Mouse (Mus musculus) kidney, embryonic 16.5 days (tissue): Measurements from ENCODE around the gene Eya2. TPM values are rescaled to one million over a fixed set of nuclear protein-coding genes. Genes with fewer than 3 reads are reported as not detected.

Experiments used
- ATAC-seq: fragments of 200-750 bp; cut with Nextera tagmentation; 2 replicates; pipeline ENCODE4 v1.8.0; 2017; ENCODE audit warnings: moderate TSS enrichment; ENCODE audit not compliant: low FRiP score, low TSS enrichment
- H3K27ac ChIP-seq: fragments of 300-500 bp; sonication (generic); 2 replicates; pipeline ENCODE4 v1.5.1; 2014; ENCODE audit warnings: low read length
- H3K27me3 ChIP-seq: fragments of 300-500 bp; sonication (generic); 2 replicates; pipeline ENCODE4 v1.6.1; 2014; ENCODE audit warnings: low read length, control low read depth, mixed read lengths; ENCODE audit not compliant: insufficient read depth
- H3K36me3 ChIP-seq: fragments of 300-500 bp; sonication (generic); 2 replicates; pipeline ENCODE4 v1.6.1; 2014; ENCODE audit warnings: low read length, control low read depth, mixed read lengths; ENCODE audit not compliant: insufficient read depth
- H3K4me1 ChIP-seq: fragments of 300-500 bp; sonication (generic); 2 replicates; pipeline ENCODE4 v1.6.1; 2014; ENCODE audit warnings: low read length, control low read depth, mixed read lengths; ENCODE audit not compliant: insufficient read depth
- H3K4me2 ChIP-seq: fragments of 300-500 bp; sonication (generic); replicated peaks from 2 replicates; pipeline ENCODE4 v1.6.1; 2014; ENCODE audit warnings: low read depth, low read length
- H3K4me3 ChIP-seq: fragments of 300-500 bp; sonication (generic); 2 replicates; pipeline ENCODE4 v1.5.1; 2014; ENCODE audit warnings: mild to moderate bottlenecking, low read length
- H3K9ac ChIP-seq: fragments of 300-500 bp; sonication (generic); replicated peaks from 2 replicates; pipeline ENCODE4 v1.6.1; 2014; ENCODE audit warnings: low read length
- H3K9me3 ChIP-seq: fragments of 300-500 bp; sonication (generic); 2 replicates; pipeline ENCODE4 v1.6.1; 2016; ENCODE audit warnings: low read length, control low read depth
- WGBS: fragments of 180-500 bp; shearing (Covaris S2); extraction: QIAGEN DNeasy Blood & Tissue Kit; methylation state at CpG from one replicate; pipeline ENCODE4 v1.1.7; 2014; 5-methylcytosine and 5-hydroxymethylcytosine counted together
- polyA plus RNA-seq: library from polyadenylated mRNA; unstranded; fragments of >200 nt; fragmentation: Nextera tagmentation; extraction: Ambion mirVana; gene quantifications from 2 replicates; pipeline ENCODE4 v1.2.1, GENCODE M21; 2015

The Eya2 gene
- polyA plus RNA-seq, 1 experiment from 2014 or later = 6.8 TPM

GRCm38 (mm10) chr2:165600926-165601325, 6.1 kb downstream of the Eya2 start:
- no peak overlapping the region for H3K9ac ChIP-seq
- ATAC-seq = no peak
- peaks cover 55% of the 10 kb centered on the region for H3K4me1 ChIP-seq
- WGBS = 32% methylated on average over 13 of the region's 13 CpGs
- H3K27ac ChIP-seq = no peak overlapping the region
- no peak overlapping the region for H3K4me2 ChIP-seq
- no peaks in the 10 kb centered on the region for H3K36me3 ChIP-seq
- H3K4me3 ChIP-seq = no peak overlapping the region
- peaks cover 2% of the 10 kb centered on the region; the same call in 1 of the 2 replicates for H3K27me3 ChIP-seq
- no peaks in the 10 kb centered on the region for H3K9me3 ChIP-seq

GRCm38 (mm10) chr2:165601605-165602004, 6.8 kb downstream of the Eya2 start:
- Histone ChIP-seq H3K4me2 (no peak overlapping the region), H3K27me3 (peaks cover 2% of the 10 kb centered on the region; the same call in 1 of the 2 replicates), H3K9me3 (no peaks in the 10 kb centered on the region), H3K9ac (0 out of 2 replicates have a peak overlapping the region, but pooled peaks have one; percentile 11), H3K36me3 (no peaks in the 10 kb centered on the region), H3K4me1 (peaks cover 54% of the 10 kb centered on the region), H3K4me3 (no peak overlapping the region), H3K27ac (no peak overlapping the region; the same call in 1 of the 2 replicates)
- no peak for ATAC-seq
- WGBS = 28% methylated on average over 8 of the region's 8 CpGs

GRCm38 (mm10) chr2:165603775-165604174, 8.9 kb downstream of the Eya2 start:
- Histone ChIP-seq H3K27ac (no peak overlapping the region), H3K4me1 (peaks cover 45% of the 10 kb centered on the region), H3K9me3 (no peaks in the 10 kb centered on the region), H3K36me3 (no peaks in the 10 kb centered on the region), H3K4me2 (no peak overlapping the region), H3K4me3 (no peak overlapping the region), H3K27me3 (no peaks in the 10 kb centered on the region), H3K9ac (no peak overlapping the region)
- 69% methylated on average over 8 of the region's 8 CpGs for WGBS
- no peak for ATAC-seq

- 87% methylated on average over 7 of the region's 7 CpGs for WGBS
- no peak overlapping the region for H3K9ac ChIP-seq
- peaks cover 1% of the 10 kb centered on the region for H3K9me3 ChIP-seq
- no peak overlapping the region for H3K27ac ChIP-seq
- no peak for ATAC-seq
- no peaks in the 10 kb centered on the region for H3K27me3 ChIP-seq
- no peaks in the 10 kb centered on the region for H3K36me3 ChIP-seq
- H3K4me3 ChIP-seq = no peak overlapping the region
- H3K4me1 ChIP-seq = peaks cover 9% of the 10 kb centered on the region
- no peak overlapping the region for H3K4me2 ChIP-seq
Measured at GRCm38 (mm10) chr2:165611551-165612253, 16.9 kb downstream of the Eya2 start.

DNA sequence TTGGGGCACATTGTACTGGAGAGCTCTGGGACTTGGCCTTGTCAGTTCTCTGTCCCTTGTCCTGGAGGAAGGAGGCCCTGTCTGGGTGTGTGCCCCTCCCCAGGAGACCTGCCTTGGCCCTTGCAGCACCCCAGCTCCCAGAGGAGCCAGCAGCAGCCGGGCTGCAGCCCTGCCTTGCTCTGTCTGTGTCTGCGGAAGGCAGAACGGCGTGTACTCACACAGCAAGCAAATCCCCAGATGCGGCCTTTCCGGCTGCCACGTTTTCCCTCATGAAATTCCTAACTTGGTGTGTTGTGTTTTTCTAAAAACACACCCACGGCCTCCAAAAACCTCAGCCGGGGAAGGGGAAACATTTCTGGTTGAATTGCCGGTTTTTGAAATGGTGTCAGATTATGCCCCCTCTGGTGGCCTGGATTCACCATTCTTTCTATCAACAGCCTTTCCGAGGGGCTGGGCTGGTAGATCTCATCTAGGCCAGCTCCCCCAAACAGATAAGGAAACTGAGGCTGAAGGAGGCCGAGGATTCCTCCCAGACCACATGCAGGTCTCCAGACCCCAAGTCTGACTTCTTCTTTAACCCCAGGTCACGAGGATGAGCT, 19.0 kb downstream of the Eya2 start:
- H3K9me3 ChIP-seq = peaks cover 5% of the 10 kb centered on the region
- H3K9ac ChIP-seq = no peak overlapping the region
- WGBS = 58% methylated on average over 13 of the region's 13 CpGs
- 0 out of 2 replicates have a peak overlapping the region, but pooled peaks have one; percentile 0 for H3K4me2 ChIP-seq
- no peaks in the 10 kb centered on the region for H3K36me3 ChIP-seq
- peak overlapping the region; percentile 37 for H3K27ac ChIP-seq
- ATAC-seq = no peak
- H3K4me3 ChIP-seq = no peak overlapping the region
- H3K4me1 ChIP-seq = 0 out of 2 replicates have a peak, but pooled peaks cover 4% of the 10 kb centered on the region
- no peaks in the 10 kb centered on the region for H3K27me3 ChIP-seq

GRCm38 (mm10) chr2:165621488-165621887, 26.7 kb downstream of the Eya2 start:
- 96% methylated on average over 2 of the region's 2 CpGs for WGBS
- H3K36me3 ChIP-seq = no peaks in the 10 kb centered on the region
- no peak overlapping the region for H3K4me3 ChIP-seq
- H3K9ac ChIP-seq = no peak overlapping the region
- peaks cover 5% of the 10 kb centered on the region for H3K9me3 ChIP-seq
- H3K4me1 ChIP-seq = peaks cover 6% of the 10 kb centered on the region; the same call in 1 of the 2 replicates
- ATAC-seq = no peak
- H3K27ac ChIP-seq = no peak overlapping the region
- H3K27me3 ChIP-seq = no peaks in the 10 kb centered on the region
- H3K4me2 ChIP-seq = no peak overlapping the region

DNA sequence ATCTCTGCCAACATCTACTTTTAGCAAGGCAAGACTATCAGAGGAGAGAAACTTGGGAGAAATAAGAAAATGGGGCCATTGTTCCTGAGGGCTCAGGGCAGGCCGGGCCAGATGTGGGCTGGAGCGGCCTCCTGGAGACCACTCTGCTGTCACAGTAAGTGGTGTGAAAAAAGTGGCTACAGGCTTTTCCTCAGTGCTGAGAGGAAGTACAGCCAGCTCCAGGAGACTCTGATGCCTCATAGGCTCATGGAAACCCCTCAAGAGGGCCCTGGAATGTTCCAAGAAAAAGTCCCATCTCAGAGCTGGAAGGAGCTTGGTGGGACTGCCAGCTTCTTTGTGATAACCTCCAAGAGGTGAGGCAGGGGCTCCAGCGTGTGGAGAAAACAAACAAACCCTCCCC, 27.8 kb downstream of the Eya2 start:
- ATAC-seq = no peak
- no peak overlapping the region for H3K9ac ChIP-seq
- H3K4me2 ChIP-seq = no peak overlapping the region
- no peaks in the 10 kb centered on the region for H3K27me3 ChIP-seq
- H3K27ac ChIP-seq = peak overlapping the region; percentile 63; the same call in 1 of the 2 replicates
- H3K4me3 ChIP-seq = no peak overlapping the region
- no peaks in the 10 kb centered on the region for H3K9me3 ChIP-seq
- 48% methylated on average over 3 of the region's 3 CpGs for WGBS
- peaks cover 6% of the 10 kb centered on the region; the same call in 1 of the 2 replicates for H3K4me1 ChIP-seq
- H3K36me3 ChIP-seq = no peaks in the 10 kb centered on the region

DNA sequence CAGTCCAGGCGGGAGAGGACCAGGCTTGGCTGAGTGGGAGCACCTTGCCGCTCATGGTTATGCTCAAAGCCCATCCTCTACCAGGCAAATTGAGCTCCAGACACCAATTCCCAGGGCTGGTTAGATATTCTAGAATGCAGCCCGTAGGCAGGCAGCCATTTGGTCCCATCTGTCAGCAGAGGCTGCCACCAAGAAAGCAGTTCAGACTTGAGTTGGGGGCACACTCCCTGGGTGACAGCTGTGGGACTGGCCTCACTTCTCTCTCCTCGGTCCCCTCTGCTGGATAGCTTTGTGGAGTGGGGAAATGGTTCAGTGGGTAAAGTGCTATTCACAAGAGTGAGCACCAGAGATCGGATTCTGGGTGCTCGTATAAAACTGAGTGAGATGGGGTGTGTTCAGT, 32.0 kb downstream of the Eya2 start:
- Histone ChIP-seq H3K4me1 (peaks cover 6% of the 10 kb centered on the region; the same call in 1 of the 2 replicates), H3K27me3 (no peaks in the 10 kb centered on the region), H3K9me3 (no peaks in the 10 kb centered on the region), H3K4me3 (no peak overlapping the region), H3K27ac (no peak overlapping the region), H3K9ac (no peak overlapping the region), H3K4me2 (no peak overlapping the region), H3K36me3 (no peaks in the 10 kb centered on the region)
- WGBS = 59% methylated on average over 6 of the region's 6 CpGs
- ATAC-seq = no peak

DNA sequence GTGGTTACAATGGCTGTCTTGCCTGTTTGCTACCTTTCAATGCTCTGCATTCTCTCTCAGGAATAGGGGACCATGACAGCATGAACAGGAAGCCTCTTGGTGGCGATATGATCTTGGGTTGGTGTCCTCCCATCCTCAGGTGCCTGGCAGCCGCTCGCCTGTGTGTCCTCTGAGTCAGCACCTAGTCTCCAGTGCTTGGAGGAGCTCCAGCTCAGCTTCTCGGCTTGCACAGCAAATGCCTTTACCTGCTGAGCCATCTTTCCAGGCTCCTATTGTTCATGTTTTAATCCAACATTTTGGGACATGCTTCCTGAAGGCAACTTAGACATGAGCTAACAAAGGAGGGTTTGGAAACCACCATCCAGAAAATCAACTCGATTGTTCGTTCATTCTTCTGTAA, 33.1 kb downstream of the Eya2 start:
- no peak for ATAC-seq
- no peak overlapping the region for H3K27ac ChIP-seq
- WGBS = 65% methylated on average over 6 of the region's 6 CpGs

DNA sequence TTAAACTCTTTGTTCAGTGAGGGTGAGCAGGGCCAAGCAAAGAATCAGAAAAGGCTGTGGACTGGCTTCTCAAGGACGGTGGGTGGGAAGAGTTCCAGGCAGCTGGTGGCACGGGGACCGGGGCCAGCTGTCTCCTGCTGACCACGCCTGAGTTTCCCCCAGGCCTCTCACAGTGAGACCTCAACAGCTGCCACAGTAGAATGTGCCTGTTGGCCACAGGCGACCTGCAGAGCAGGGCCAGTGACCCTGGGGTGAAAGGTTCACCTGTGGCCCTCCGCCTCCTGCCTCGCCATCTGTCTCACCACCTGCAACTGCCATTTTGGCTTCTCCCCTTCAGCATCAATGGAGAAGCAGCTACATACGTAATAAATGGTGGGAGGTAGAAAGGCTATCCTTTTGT, 35.1 kb downstream of the Eya2 start:
- Histone ChIP-seq H3K9ac (no peak overlapping the region), H3K4me2 (no peak overlapping the region), H3K27ac (no peak overlapping the region), H3K4me3 (no peak overlapping the region), H3K27me3 (no peaks in the 10 kb centered on the region), H3K4me1 (peaks cover 10% of the 10 kb centered on the region; the same call in 1 of the 2 replicates), H3K9me3 (no peaks in the 10 kb centered on the region), H3K36me3 (no peaks in the 10 kb centered on the region)
- WGBS = 50% methylated on average over 8 of the region's 8 CpGs
- no peak for ATAC-seq

More for the DNA sequence above, 33.1 kb downstream of the Eya2 start:
- Histone ChIP-seq H3K9me3 (no peaks in the 10 kb centered on the region), H3K9ac (no peak overlapping the region), H3K4me2 (no peak overlapping the region), H3K27me3 (no peaks in the 10 kb centered on the region), H3K4me3 (no peak overlapping the region), H3K4me1 (0 out of 2 replicates have a peak, but pooled peaks cover 5% of the 10 kb centered on the region), H3K36me3 (no peaks in the 10 kb centered on the region)
